Mouse (Mus musculus) intestine, embryonic 14.5 days (tissue): Measurements from ENCODE around the gene Slc16a1. TPM values are rescaled to one million over a fixed set of nuclear protein-coding genes. Genes with fewer than 3 reads are reported as not detected.
"Not testable (repeated sequence)": the region's sequence is repeated elsewhere in the genome, so short reads cannot be mapped to it uniquely, and the experiment has no call there.

Source experiments
- ATAC-seq: fragments of 200-750 bp; cut with Nextera tagmentation; replicated peaks from 2 replicates; pipeline ENCODE4 v1.8.0; 2017; ENCODE audit warnings: low read depth, moderate number of reproducible peaks, moderate TSS enrichment, moderate library complexity; ENCODE audit not compliant: low FRiP score, low TSS enrichment
- DNase-seq: peaks from one replicate; pipeline ENCODE4 v3.0.0-alpha.2; 2018; ENCODE audit warnings: low spot score
- H3K27ac ChIP-seq: fragments of 300-500 bp; sonication (generic); 2 replicates; pipeline ENCODE4 v1.5.1; 2014; ENCODE audit warnings: low read depth, mild to moderate bottlenecking, control low read depth
- H3K27me3 ChIP-seq: fragments of 300-500 bp; sonication (generic); replicated peaks from 2 replicates; pipeline ENCODE4 v1.6.1; 2014; ENCODE audit warnings: low read length, control low read depth; ENCODE audit not compliant: control insufficient read depth, insufficient read depth
- H3K36me3 ChIP-seq: fragments of 300-500 bp; sonication (generic); 2 replicates; pipeline ENCODE4 v1.6.1; 2014; ENCODE audit warnings: low read length, control low read depth; ENCODE audit not compliant: control insufficient read depth, insufficient read depth
- H3K4me1 ChIP-seq: fragments of 300-500 bp; sonication (generic); replicated peaks from 2 replicates; pipeline ENCODE4 v1.6.1; 2014; ENCODE audit warnings: low read length, control low read depth, mixed read lengths; ENCODE audit not compliant: control insufficient read depth, insufficient read depth
- H3K4me2 ChIP-seq: fragments of 300-500 bp; sonication (generic); 2 replicates; pipeline ENCODE4 v1.6.1; 2014; ENCODE audit warnings: low read length
- H3K4me3 ChIP-seq: fragments of 300-500 bp; sonication (generic); 2 replicates; pipeline ENCODE4 v1.5.1; 2014; ENCODE audit warnings: low read depth, low read length, control low read depth, mixed read lengths
- H3K9ac ChIP-seq: fragments of 300-500 bp; sonication (generic); 2 replicates; pipeline ENCODE4 v1.6.1; 2014; ENCODE audit warnings: mild to moderate bottlenecking, low read length
- H3K9me3 ChIP-seq: fragments of 300-500 bp; sonication (generic); 2 replicates; pipeline ENCODE4 v1.6.1; 2016; ENCODE audit warnings: low read length, control low read depth; ENCODE audit not compliant: control insufficient read depth
- WGBS: fragments of 180-500 bp; shearing (Covaris S2); extraction: QIAGEN DNeasy Blood & Tissue Kit; methylation state at CpG from one replicate; pipeline ENCODE4 v1.1.7; 2014; 5-methylcytosine and 5-hydroxymethylcytosine counted together
- polyA plus RNA-seq: library from polyadenylated mRNA; unstranded; fragments of >200 nt; fragmentation: Nextera tagmentation; extraction: Ambion mirVana; gene quantifications from 2 replicates; pipeline ENCODE4 v1.2.1, GENCODE M21; 2014

Gene Slc16a1
- polyA plus RNA-seq, 1 experiment from 2014 or later, result 42.5 TPM

DNA sequence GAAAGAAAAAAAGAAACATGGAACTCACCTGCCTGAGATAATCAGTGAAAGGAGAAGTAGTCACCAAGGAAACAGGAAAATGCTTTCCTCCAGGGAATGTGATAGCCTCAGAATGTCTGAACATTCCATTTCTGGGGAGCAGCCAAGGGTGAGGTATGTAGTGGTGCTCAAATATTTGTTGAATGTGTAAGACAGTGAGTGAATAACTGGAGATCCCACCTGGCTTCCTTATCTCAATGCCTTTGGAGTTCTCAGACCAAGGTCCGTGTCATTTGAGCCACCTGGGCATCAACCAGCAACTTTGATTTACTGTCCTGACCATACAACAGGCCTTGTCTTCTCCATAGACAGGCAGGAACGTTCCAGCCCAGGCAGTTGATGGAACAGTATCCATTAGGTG is 68.0 kb downstream of the Slc16a1 start:
- Histone ChIP-seq H3K4me2 (no peak overlapping the region), H3K27ac (no peak overlapping the region), H3K4me3 (no peak overlapping the region), H3K4me1 (peaks cover 5% of the 10 kb centered on the region; the same call in 1 of the 2 replicates), H3K9ac (no peak overlapping the region), H3K36me3 (no peaks in the 10 kb centered on the region), H3K27me3 (no peaks in the 10 kb centered on the region), H3K9me3 (no peaks in the 10 kb centered on the region)
- DNase-seq (no peak), ATAC-seq (no peak)
- WGBS, result 70% methylated on average over 2 of the region's 2 CpGs

DNA sequence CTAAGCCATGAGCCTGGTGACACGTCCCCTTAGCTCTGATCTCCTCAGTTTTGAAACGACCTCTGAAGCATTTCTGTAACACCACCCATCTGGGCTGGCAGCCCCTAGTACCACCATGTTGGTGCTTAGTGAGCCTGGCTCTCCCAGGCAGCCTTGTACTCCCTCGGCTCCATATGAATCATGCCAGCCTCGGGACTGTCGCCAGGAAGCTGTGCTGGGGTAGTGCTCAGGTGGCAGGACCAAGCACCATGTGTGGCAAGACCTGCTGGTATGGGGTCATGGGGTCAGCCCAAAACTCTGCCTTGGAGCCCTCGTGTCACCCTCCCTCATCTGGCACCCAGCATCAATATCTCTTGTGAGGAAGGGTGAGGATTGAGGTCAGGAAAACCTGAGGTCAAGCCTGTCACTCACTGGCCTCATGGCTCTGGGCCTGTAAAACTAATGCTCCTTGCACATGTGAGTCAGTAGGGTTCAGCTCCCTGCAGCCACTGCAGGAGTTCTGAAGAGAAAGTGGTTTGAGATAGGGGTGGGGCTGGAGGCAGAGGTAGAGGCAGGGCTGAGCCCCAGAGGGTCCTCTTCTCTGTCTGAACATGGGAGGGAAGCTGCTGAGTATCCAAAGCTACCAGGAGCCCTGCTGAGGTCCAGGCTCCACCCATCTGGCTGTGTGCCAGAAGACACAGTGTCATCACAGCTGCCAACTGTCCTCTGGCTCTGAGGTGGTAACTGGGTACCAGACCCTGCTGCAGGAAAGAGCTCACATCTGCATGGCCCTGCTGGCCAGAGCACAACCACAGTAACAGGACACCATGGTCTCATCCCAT is 68.7 kb downstream of the Slc16a1 start:
- H3K9ac ChIP-seq, H3K4me2 ChIP-seq, H3K27me3 ChIP-seq, H3K36me3 ChIP-seq, H3K4me3 ChIP-seq, H3K27ac ChIP-seq, H3K4me1 ChIP-seq, DNase-seq, H3K9me3 ChIP-seq: not testable (repeated sequence)
- WGBS, result 64% methylated on average over 6 of the region's 6 CpGs
- peak; percentile 72 for ATAC-seq

DNA sequence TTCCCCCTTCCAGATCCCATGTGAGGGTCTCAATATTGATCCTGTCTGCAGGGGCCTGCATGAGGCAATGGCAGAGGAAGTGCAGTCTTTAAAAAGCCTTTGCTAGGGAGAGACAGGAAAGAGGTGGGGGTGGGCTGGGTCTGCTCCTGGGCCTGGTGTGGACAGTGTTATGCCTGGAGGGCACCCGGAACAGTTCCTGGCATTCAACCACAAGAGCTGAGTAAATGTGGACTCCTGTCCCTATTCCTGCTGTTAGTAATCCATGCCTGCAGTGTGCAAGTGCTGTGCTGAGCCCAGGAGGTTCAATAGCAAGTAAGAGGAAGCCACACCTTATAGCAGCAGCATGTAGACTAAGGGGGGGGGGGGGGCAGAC is 69.3 kb downstream of the Slc16a1 start:
- not testable (repeated sequence) for H3K27ac ChIP-seq, H3K36me3 ChIP-seq, H3K4me3 ChIP-seq, H3K4me1 ChIP-seq, H3K9me3 ChIP-seq, H3K27me3 ChIP-seq, DNase-seq, ATAC-seq, H3K4me2 ChIP-seq, H3K9ac ChIP-seq
- 63% methylated on average over 1 of the region's 1 CpGs for WGBS

Other genes starting within 250 kb of the Slc16a1 start
- 19.3 and 21.7 TPM in 2 replicates for gene Lrig2, start 126.8 kb upstream of the Slc16a1 start, polyA plus RNA-seq
- 2.1 and 3.1 TPM in 2 replicates for gene Ppm1j, start 142.4 kb downstream of the Slc16a1 start, polyA plus RNA-seq
- gene Fam19a3, start 143.2 kb downstream of the Slc16a1 start, polyA plus RNA-seq, result 0.04 and 0.11 TPM in 2 replicates
- gene Rhoc, start 149.7 kb downstream of the Slc16a1 start, polyA plus RNA-seq, result 166 and 184 TPM in 2 replicates
- gene Mov10, start 179.9 kb downstream of the Slc16a1 start, polyA plus RNA-seq, result 83.6 and 94.5 TPM in 2 replicates
- 33.1 and 34.6 TPM in 2 replicates for gene St7l, start 225.3 kb downstream of the Slc16a1 start, polyA plus RNA-seq
- 194 and 209 TPM in 2 replicates for gene Capza1, start 225.8 kb downstream of the Slc16a1 start, polyA plus RNA-seq